Mouse (Mus musculus) cerebellum, adult 2 months (tissue): ENCODE measurements around the gene Coro1c. TPM values are rescaled to one million over a fixed set of nuclear protein-coding genes. Genes with fewer than 3 reads are reported as not detected.
A peak's percentile ranks its signal among the peaks of the same experiment; 100 is the strongest.

ENCODE experiments used
- DNase-seq, 2 experiments: peaks; one replicate each; pipeline ENCODE4 v3.0.0; 2021
- H3K27ac ChIP-seq: fragments of 200-500 bp; 2 replicates; pipeline ENCODE4 v1.5.1; 2012; ENCODE audit warnings: low read length, control low read depth, inconsistent platforms; ENCODE audit not compliant: insufficient read depth
- H3K27me3 ChIP-seq: fragments of 200-500 bp; 2 replicates; pipeline ENCODE4 v1.6.1; 2012; ENCODE audit warnings: inconsistent platforms, mild to moderate bottlenecking, low read length, moderate library complexity; ENCODE audit not compliant: control insufficient read depth, insufficient read depth
- H3K4me1 ChIP-seq: fragments of 200-500 bp; 2 replicates; pipeline ENCODE4 v1.6.1; 2011; ENCODE audit warnings: low read length; ENCODE audit not compliant: control insufficient read depth, insufficient read depth
- H3K4me3 ChIP-seq: fragments of 200-500 bp; replicated peaks from 2 replicates; pipeline ENCODE3; 2011; ENCODE audit warnings: mild to moderate bottlenecking, low read depth, low read length, control low read depth; ENCODE audit not compliant: insufficient read depth
- CTCF ChIP-seq: fragments of 200-500 bp; IDR thresholded peaks from 2 replicates; pipeline ENCODE4 v1.5.1; 2011; ENCODE audit warnings: low read depth, mild to moderate bottlenecking, control low read depth, low read length, moderate library complexity, borderline replicate concordance; ENCODE audit not compliant: insufficient read depth
- POLR2A ChIP-seq: fragments of 200-500 bp; IDR thresholded peaks from 2 replicates; pipeline ENCODE4 v1.6.1; 2011; ENCODE audit warnings: low read length, control low read depth, borderline replicate concordance; ENCODE audit not compliant: insufficient read depth
- WGBS: fragments of 180-500 bp; shearing (Covaris S2); methylation state at CpG from one replicate; pipeline ENCODE4 v1.1.7; 2018; 5-methylcytosine and 5-hydroxymethylcytosine counted together
- polyA plus RNA-seq: library from polyadenylated mRNA; depleted of rRNA; stranded (reverse); fragments of >200 nt; gene quantifications from 2 replicates; pipeline ENCODE4 v1.2.3, GENCODE M21; 2012

Coro1c gene
- polyA plus RNA-seq, 1 experiment, result 90.2 TPM

GRCm38 (mm10) chr5:113871903-113872548 is 36.5 kb downstream of the Coro1c start:
- Histone ChIP-seq H3K4me1 (peaks cover 48% of the 10 kb centered on the region), H3K27ac (peak overlapping the region; percentile 54; the same call in 1 of the 2 replicates), H3K27me3 (no peaks in the 10 kb centered on the region), H3K4me3 (no peak overlapping the region)
- DNase-seq, result no peak
- no peak for TF ChIP-seq POLR2A
- whole genome bisulfite sequencing, result 76% methylated on average over 7 of the region's 7 CpGs

DNA sequence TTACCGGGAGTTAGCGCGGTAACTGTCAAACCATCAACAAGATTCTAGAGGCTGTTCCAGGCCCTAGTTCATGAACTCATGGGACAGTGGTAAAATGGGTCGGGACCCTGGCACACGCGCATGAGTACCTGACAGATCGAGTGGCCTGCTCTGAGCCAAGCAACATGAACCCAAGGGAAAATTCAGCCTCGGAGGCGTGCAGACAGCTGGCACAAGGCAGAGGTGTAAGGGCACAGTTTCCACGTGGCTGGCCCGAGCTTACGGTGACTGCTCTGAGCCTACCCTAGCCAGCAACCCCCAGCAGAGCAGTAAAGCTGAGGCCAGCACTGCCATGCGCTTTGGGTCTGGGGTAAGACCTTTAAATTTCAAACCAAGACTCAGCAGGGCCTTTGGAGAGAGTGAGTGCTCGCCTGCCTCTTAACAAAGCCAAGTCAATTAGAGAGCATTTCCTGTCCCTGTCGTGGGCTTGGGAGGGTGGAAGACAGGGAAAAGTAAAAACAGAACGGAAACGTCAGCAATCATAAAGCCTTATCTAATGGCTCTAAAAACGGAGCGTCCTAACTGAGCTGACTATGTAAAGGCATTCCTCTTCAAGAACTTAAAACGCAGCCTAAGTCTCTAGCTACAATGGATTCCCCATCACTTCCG is 38.0 kb downstream of the Coro1c start:
- Histone ChIP-seq H3K4me3 (no peak overlapping the region), H3K27ac (no peak overlapping the region), H3K27me3 (no peaks in the 10 kb centered on the region), H3K4me1 (peaks cover 48% of the 10 kb centered on the region)
- TF ChIP-seq CTCF (no peak), POLR2A (no peak)
- 31% methylated on average over 21 of the region's 21 CpGs for WGBS
- DNase-seq, result no peak

GRCm38 (mm10) chr5:113869132-113869531 is 39.4 kb downstream of the Coro1c start:
- no peaks in the 10 kb centered on the region for H3K27me3 ChIP-seq
- H3K4me1 ChIP-seq, result peaks cover 47% of the 10 kb centered on the region
- no peak for TF ChIP-seq CTCF
- TF ChIP-seq POLR2A, result no peak
- WGBS, result 31% methylated on average over 11 of the region's 11 CpGs
- no peak overlapping the region for H3K27ac ChIP-seq
- DNase-seq, result peak in 1 of 2 experiments; percentile 50
- no peak overlapping the region for H3K4me3 ChIP-seq

- Histone ChIP-seq H3K4me1 (peaks cover 32% of the 10 kb centered on the region), H3K4me3 (no peak overlapping the region), H3K27me3 (no peaks in the 10 kb centered on the region), H3K27ac (no peak overlapping the region)
- DNase-seq, result no peak
- no peak for TF ChIP-seq CTCF
- TF ChIP-seq POLR2A, result no peak
- WGBS, result 89% methylated on average over 6 of the region's 6 CpGs
Observed at GRCm38 (mm10) chr5:113864992-113865391, 43.6 kb downstream of the Coro1c start.

GRCm38 (mm10) chr5:113863994-113864393 is 44.6 kb downstream of the Coro1c start:
- Histone ChIP-seq H3K27me3 (no peaks in the 10 kb centered on the region), H3K27ac (no peak overlapping the region), H3K4me3 (no peak overlapping the region), H3K4me1 (peaks cover 25% of the 10 kb centered on the region)
- DNase-seq, result no peak
- 74% methylated on average over 12 of the region's 12 CpGs for WGBS
- no peak for TF ChIP-seq POLR2A
- no peak for TF ChIP-seq CTCF

DNA sequence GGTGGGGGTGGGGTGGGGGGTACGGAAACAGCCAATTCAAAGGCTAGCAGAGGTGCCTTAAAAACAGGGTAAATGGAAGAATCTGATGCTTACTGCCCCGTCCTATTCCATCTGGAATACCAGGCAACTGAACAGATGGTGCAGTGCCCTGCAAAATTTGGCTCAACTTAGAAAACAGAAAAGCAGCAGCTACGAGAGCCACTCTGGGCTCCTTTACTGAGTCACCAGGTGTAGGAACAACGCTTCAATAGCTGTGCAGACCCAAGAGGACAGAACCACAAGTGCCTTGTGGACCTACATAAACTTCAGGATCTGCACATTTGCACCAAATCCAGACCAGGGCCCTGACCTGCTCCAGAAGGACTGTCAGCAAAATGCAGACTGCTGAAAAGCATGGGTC is 46.1 kb downstream of the Coro1c start:
- Histone ChIP-seq H3K4me3 (no peak overlapping the region), H3K27ac (peak overlapping the region; percentile 70), H3K27me3 (no peaks in the 10 kb centered on the region), H3K4me1 (peaks cover 30% of the 10 kb centered on the region)
- 7% methylated on average over 4 of the region's 4 CpGs for WGBS
- peak; percentile 74 to 84 for DNase-seq
- TF ChIP-seq CTCF (no peak), POLR2A (no peak)

GRCm38 (mm10) chr5:113861294-113861693 is 47.3 kb downstream of the Coro1c start:
- DNase-seq, result peak in 1 of 2 experiments; percentile 54
- 94% methylated on average over 8 of the region's 8 CpGs for WGBS
- H3K27ac ChIP-seq, result peak overlapping the region; percentile 15; the same call in 1 of the 2 replicates
- peak; percentile 49; the same call in 1 of the 2 replicates for TF ChIP-seq CTCF
- no peak for TF ChIP-seq POLR2A
- H3K27me3 ChIP-seq, result no peaks in the 10 kb centered on the region
- no peak overlapping the region for H3K4me3 ChIP-seq
- H3K4me1 ChIP-seq, result peaks cover 30% of the 10 kb centered on the region

DNA sequence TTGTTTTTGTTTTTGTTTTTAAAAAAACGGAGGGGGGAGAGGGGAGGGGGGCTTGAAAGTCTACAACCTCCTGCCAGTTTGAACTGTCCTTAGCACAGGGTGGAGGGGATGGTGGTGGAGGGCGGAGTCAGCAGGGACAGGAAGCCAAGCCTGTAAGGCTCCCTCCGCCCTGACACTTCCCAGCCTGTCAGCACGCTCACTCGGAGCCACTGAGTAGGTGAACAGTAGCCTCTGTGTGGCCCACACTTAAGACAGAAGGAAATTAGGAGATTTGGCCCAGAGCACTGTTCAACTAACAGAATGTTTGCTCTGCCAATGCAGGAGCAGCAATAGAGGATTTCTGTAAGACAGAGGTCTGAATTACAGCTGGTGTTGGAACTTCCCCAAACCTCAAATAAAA is 49.6 kb downstream of the Coro1c start:
- 54% methylated on average over 5 of the region's 5 CpGs for WGBS

More for the DNA sequence above, 49.6 kb downstream of the Coro1c start:
- Histone ChIP-seq H3K27me3 (no peaks in the 10 kb centered on the region), H3K4me1 (peaks cover 30% of the 10 kb centered on the region), H3K27ac (no peak overlapping the region), H3K4me3 (no peak overlapping the region)
- no peak for TF ChIP-seq CTCF
- no peak for TF ChIP-seq POLR2A
- no peak for DNase-seq
